Mouse (Mus musculus) CD4-positive helper T cell, adult 2 months (primary cell): ENCODE data around the gene Stk17b.
"Not testable (repeated sequence)": the region's sequence is repeated elsewhere in the genome, so short reads cannot be mapped to it uniquely, and the experiment has no call there.

ENCODE experiments used
- DNase-seq: peaks from one replicate; pipeline ENCODE4 v3.0.0-alpha.2; 2012; ENCODE audit warnings: low read depth, missing footprints, low spot score

The Stk17b gene

DNA sequence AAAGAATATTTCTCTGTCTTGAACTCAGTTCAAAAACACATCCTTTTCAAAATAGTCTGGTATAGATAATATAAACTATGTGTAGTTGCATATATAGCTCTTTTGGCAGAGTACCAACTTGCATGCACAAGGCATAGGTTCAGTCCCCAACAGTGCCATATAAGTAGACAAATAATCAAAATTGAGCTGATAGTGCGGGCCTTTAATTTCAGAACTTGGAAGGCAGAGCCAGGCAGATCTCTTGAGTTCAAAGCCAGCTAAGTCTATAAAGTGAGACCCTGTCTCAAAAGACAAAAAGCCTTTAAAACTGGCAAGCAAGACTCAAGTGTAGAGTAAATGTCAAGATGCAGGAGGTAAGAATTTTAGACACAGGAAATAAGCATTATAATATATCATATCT, 2.1 kb downstream of the Stk17b start:
- DNase-seq, result peak; percentile 43

GRCm38 (mm10) chr1:53782079-53782478, 2.9 kb downstream of the Stk17b start:
- DNase-seq, result peak; percentile 59

DNA sequence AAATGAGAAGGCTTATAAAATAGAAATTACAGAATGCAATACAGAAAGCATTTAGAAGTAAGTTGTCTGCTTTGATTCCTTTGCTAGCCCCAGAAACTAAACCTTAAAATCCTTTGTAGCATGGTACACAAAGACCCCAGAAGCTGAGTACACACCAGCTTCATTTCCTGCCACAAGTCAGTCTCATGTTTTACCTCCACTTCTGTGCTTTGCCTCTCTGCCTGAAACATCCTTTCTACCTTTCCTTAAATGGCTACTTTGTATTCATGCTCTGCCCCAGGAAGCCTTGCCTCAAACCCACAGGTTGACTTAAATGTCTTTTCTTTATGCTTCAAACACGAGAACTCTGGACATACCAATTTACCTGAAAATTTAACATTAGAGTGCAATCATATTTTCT, 3.7 kb downstream of the Stk17b start:
- DNase-seq, result peak; percentile 68

GRCm38 (mm10) chr1:53776176-53776905, 8.7 kb downstream of the Stk17b start:
- peak; percentile 81 for DNase-seq

GRCm38 (mm10) chr1:53775545-53775944, 9.5 kb downstream of the Stk17b start:
- DNase-seq, result no peak

DNA sequence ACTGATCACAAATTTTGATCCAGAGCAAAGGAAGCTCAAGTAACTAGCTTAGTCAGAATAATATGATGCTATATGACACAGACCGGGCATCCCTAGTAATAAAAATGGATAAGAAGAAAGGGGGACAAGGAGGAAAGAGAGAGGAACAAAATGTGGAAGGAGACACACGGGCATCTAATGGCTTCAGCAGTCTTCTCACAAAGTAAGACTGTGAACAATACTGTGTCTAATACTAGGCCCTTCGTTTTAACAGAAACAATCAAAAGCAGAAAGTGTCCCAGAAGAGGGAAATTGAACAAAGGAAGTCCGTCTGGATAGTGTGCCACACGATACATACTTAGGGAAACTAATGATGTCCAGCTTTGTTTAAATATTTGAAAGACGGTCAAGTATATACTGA, 10.0 kb downstream of the Stk17b start:
- no peak for DNase-seq

- no peak for DNase-seq
These were observed 10.5 kb downstream of the Stk17b start for GRCm38 (mm10) chr1:53774571-53774970.

GRCm38 (mm10) chr1:53773994-53774393, 11.0 kb downstream of the Stk17b start:
- DNase-seq, result peak; percentile 93

GRCm38 (mm10) chr1:53772967-53773366, 12.1 kb downstream of the Stk17b start:
- peak; percentile 67 for DNase-seq

GRCm38 (mm10) chr1:53771476-53771875, 13.5 kb downstream of the Stk17b start:
- DNase-seq, result no peak

DNA sequence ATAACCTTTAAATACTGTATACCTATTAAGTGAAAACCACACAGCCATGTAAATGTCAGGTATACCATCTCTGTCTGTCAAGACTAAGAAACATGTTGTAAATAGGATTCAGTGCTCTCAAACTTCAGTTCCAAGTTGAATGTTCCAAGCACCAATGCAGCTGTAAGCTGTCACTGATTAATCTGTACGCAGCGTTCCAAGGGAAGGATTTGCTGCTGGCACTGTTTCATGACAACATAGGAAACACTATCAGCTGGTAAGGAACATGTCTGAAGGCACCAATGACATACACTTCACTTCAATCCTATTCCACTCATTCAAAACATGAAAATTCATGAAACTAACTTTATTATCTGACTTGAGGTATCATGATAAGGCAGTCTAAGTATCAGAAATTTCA, 18.9 kb downstream of the Stk17b start:
- DNase-seq, result no peak

DNA sequence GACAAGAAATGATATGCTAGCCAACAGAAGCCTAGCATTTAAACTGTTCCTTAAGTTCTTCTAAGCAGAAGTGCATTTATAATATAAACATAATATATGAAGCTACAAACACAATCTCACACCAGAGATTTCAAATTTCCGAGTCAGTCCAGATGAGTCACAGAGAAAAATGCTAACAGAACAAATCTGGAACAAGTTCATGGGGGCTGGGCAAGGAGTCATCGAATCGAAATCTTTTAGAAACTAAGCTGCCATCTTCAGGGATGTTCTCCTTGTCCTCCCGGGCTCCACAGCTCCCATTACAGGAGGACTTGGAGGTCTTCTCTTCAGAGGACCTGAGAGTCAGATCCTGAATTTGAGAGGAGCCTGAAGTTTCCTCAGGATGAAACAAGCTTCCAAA, 27.7 kb downstream of the Stk17b start:
- no peak for DNase-seq

DNA sequence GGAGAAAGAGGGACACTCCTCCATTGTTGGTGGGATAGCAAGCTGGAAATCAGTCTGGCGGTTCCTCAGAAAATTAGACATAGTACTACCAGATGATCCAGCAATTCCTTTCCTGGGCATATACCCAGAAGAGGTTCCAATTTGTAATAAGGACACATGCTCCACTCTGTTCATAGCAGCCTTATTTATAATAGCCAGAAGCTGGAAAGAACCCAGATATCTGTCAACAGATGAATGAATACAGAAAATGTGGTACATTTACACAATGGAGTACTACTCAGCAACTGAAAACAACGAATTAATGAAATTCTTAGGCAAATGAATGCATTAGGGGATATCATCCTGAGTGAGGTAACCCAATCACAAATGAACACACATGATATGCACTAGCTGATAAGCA, 31.5 kb downstream of the Stk17b start:
- not testable (repeated sequence) for DNase-seq

- no peak for DNase-seq
These were observed 33.9 kb downstream of the Stk17b start for GRCm38 (mm10) chr1:53751144-53751543.

DNA sequence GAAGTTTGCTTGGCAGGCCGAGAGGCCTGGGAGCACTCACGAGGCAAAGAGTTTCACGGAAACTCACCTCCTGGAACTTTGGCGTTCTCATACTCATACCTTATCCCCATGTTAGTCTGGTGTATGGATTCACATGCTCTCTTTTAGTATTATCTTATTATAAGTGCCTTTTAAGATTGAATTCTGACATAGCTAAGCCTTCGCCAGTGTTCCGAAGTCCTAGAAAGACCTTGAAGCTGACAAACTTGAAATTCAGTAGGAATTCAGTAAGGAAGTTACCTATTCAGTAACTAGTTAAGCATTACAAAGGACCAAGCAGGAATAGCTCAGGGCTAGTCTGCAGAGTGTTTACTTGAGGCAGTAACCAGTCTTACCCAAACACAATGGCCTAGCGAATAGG, 34.3 kb downstream of the Stk17b start:
- not testable (repeated sequence) for DNase-seq

GRCm38 (mm10) chr1:53749881-53750385, 35.1 kb downstream of the Stk17b start:
- not testable (repeated sequence) for DNase-seq

GRCm38 (mm10) chr1:53748571-53748970, 36.5 kb downstream of the Stk17b start:
- DNase-seq, result no peak

- no peak for DNase-seq
These were observed 39.0 kb downstream of the Stk17b start for GRCm38 (mm10) chr1:53746001-53746400.

DNA sequence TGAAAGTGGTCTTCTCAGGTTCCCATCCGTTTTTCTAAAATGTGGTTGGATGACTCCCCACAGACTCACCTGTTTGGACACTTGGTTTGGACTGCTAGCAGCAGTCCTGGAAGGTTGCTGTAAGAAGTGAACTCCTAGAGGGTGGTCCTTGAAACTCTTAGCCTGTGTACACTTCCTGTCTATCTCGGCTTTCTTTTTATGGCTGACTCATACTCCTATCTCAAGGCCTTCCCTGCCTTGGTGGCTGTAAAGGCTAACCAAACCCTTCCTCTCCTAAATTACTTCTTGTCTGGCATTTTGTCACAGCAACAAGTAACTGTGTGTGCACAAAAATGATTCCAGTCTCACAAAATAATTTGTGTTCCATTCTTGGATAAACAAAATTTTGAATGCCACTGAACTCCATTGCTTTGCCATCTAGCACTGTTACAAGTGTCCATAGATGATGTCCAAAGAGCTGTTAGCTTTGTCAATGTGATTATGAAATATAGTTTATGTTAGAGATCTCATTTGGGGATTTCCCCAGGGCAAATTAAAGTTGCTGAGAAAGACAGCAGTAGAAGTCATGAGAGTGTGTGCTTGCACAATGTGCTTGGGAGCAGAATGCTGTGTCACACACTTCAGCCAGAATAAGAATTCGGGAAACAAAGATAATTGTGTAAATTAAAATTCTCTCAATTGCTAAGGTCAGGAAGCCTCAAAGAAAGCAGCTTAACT, 43.1 kb downstream of the Stk17b start:
- no peak for DNase-seq

- no peak for DNase-seq
These were observed 44.2 kb downstream of the Stk17b start for GRCm38 (mm10) chr1:53740777-53741336.

GRCm38 (mm10) chr1:53740077-53740776, 44.8 kb downstream of the Stk17b start:
- DNase-seq, result not testable (repeated sequence)

DNA sequence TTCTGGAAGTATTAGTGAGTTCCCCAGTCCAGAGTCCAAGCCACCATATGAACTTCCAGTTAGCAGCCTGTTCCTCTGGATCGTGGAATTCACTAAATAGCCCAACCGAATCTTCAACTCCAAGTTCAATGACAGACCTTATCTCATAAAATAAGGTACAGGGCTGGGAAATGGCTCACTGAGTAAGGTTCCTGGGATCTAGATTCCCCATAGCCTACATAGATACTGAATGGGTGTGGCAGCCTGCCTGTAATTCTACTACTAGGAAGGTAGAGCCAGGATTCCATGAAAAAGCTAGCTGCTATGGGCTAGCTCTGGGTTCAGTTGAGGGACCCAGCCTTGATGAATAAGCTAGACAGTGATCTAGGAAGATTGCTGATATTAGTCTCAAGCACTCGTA, 48.4 kb downstream of the Stk17b start:
- DNase-seq, result no peak
